Mouse (Mus musculus) spleen, adult 12 weeks (tissue): ENCODE data around the gene Hapln1.

ENCODE experiments used
- DNase-seq: peaks from one replicate; pipeline ENCODE4 v3.0.0; 2022; ENCODE audit warnings: low spot score

Gene Hapln1

GRCm38 (mm10) chr13:89539205-89539886 lies at the start of gene Hapln1:
Hapln1 (plus strand) TSS chr13:89539796.
- DNase-seq, result no peak

DNA sequence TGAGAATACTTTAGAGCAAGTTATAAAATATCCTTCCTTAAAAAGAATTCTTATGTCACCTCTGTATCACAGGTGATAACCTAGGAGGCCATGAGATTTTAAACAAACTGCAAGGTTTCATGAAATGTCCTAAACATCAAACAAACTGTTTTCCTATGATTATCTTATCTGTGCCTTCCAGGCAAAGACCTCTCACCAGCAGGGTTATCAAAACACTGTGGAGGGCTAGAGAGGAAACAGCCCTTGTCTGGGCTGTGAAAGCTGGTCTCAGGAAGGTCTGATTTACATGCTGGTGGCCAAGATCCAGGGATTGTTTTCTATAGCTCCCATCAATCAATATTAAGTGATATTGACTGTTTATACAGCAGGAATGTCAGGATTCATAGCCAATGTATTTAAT lies 46.4 kb upstream of the Hapln1 start:
- no peak for DNase-seq

DNA sequence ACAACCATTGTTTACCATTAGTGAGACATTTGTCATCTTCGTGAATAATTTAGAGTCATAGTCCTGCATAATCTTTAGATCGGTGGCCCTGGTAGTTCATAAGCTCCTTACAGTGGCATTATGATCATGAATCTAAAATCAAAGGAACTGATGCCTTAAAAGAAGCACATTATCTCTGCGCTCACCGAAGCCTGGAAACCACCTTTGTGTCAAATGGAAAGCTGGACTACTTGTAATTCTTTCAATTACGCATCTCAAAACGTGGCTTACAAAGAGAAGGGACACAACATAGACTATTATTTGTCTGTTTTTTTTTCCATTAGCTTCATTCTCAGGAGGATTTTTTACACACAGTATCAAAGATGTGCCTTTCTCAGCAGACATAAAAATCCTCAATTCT lies 45.9 kb upstream of the Hapln1 start:
- no peak for DNase-seq

- DNase-seq, result no peak
Measured at GRCm38 (mm10) chr13:89496569-89496968, 43.0 kb upstream of the Hapln1 start.

GRCm38 (mm10) chr13:89499419-89499818 lies 40.2 kb upstream of the Hapln1 start:
- no peak for DNase-seq

DNA sequence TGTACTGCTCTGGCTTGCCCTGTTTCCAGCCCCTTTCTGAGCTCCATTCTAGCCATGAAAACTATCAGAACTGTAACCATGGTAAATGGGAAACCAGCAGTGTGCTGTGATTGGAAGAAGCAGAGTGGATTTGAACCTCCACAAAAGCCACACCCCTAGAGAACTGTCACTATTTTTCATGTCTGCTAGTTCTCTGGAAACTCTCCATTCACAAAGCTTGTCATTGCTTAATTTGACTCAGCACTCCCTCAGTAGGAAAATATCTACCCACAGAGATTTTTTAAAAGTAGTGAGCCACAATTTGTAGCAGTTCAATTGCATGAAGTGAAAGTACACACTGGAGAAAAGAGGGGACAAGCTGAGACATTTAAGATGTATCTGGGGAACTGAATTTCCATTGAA lies 18.1 kb upstream of the Hapln1 start:
- no peak for DNase-seq

- no peak for DNase-seq
Measured at GRCm38 (mm10) chr13:89528716-89529115, 10.9 kb upstream of the Hapln1 start.

DNA sequence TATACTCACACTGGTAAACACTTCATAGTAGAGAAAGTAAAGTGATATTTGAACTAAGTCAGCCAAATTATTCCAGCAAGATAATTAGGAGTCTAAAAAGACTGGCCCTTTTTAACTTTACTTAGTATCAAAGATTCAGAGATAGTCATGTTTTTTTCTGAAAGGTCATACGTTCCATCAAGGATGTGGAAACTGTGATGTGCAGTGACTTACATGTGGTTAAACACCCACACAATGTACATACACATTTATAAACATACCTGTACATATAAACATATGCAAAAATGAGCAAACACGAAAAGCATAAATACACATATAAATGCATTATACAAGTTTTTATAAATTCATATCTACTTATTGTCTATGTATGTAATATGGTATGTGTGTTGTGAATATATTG lies 9.2 kb upstream of the Hapln1 start:
- DNase-seq, result no peak

DNA sequence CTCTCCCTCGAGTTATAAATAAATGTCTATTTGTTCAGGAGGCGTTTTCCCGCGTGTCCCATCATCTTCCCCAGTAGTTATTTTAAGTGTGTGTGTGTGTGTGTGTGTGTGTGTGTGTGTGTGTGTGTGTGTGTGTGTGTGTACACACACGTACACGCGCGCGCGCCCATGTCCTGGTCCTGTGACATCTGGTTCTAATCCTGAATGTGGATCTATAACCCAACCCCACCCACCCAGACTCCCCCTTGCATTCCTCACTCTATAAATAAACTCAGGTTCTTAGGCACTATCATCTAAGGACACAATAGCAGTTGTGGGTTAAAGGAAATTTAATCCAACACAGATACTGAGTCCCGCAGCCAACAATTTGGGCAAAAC lies 280 bp downstream of the Hapln1 start:
- no peak for DNase-seq

DNA sequence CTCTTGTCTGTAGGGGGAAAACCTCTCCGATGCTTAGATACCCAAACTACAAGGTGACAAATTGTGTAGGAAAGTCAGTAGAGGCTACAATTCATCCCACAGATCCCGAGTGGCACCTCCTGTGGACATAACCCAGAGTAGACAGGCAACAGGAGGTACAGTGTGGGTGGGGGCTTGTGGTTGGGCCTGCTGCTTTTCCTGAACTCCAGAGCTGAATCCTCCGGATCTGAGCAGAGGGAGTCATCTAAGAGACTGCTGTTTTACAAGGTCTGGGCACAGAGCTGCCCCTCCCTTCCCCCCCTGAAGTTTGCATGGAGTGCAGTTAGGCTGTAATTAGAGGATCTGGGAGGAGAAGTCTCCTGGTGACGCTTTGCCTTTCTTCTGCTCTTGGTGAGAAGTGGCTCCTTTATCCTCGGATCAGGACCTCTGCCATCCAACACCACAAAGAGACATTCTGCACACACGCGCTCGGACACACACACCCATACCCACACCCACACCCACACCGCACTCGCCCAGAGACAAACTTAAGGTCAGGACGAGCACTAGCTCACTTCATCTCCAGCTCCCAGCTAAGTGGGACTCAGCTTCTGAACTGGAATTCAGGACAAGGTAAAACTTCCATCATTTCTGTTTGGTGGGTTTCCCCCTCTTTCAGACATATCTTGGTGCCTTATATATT lies 846 bp downstream of the Hapln1 start:
- no peak for DNase-seq

- DNase-seq, result no peak
Measured at GRCm38 (mm10) chr13:89543003-89543402, 3.4 kb downstream of the Hapln1 start.

DNA sequence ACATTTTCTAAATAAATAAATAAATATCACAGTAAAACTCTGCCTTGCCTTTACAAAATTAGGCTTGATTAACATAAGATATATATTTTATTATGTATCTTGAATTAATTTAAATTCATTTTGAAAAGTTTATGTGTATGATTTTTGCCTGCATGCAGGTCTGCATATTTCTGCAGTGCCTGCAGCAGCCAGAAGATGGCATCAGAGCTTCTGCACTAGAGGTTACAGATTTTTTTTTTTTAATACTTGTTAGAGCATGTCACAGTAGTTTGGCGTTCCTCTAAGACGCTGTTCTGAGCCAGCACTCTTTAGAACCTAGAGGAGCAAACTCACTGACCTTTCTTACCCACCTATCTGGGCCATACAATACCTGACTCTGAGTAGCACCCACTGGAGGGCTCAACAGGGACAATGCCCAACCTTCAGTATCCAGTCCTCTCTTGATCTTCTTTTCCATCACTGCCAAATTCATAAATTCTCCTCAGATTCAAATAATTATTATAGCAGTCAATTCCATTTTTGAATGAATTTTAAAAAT lies 8.7 kb downstream of the Hapln1 start:
- DNase-seq, result no peak

GRCm38 (mm10) chr13:89549507-89549906 lies 9.9 kb downstream of the Hapln1 start:
- no peak for DNase-seq

GRCm38 (mm10) chr13:89551502-89551901 lies 11.9 kb downstream of the Hapln1 start:
- no peak for DNase-seq

- no peak for DNase-seq
Measured at GRCm38 (mm10) chr13:89564518-89564917, 24.9 kb downstream of the Hapln1 start.

- DNase-seq, result no peak
Measured at GRCm38 (mm10) chr13:89566300-89566699, 26.7 kb downstream of the Hapln1 start.

DNA sequence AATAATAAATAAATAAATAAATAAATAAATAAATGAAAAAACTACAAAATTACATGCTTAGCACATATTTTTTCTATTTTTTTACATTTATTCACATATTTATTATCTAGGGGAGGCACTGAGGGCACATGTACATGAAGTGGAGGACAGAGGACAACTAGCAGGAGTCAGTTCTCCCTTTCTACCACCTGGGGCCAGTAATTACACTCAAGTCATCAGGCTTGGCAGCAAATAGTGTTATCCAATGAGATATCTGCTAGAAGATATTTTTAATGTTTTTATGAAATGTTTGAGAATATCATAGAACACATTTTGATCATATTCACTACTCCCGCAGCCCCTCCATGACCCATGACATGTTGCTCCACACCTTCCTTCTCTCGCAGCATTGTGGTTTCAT lies 39.5 kb downstream of the Hapln1 start:
- no peak for DNase-seq

DNA sequence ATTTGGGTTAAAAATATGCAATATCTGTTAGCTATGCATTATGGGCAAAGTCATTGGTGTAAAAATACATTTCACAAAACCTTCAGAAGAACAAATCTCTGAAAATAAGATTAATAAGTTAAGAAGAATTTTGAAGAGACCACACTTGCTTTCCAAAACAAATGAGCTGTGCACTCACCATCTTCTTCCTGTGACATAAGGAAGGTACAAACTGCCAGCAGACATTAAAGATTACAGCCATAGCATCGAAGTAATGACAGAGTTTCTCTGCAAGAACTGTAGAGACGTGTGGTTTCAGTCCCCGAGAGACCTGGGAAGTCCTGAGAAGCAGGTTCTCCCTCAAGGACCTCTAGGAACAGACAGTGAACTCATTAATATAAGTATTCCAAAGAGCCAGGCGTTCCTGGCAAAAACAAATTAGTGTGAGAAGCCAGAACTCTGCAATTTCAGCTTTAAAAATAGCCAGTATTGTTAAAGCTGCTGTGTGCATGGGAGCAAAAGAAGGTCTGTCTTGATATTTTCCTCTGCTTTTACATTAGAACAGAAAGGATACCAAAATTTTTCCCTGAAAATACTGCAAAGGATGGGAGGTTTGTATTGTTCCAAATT lies 43.6 kb downstream of the Hapln1 start:
- DNase-seq, result no peak

- no peak for DNase-seq
Measured at GRCm38 (mm10) chr13:89583747-89584738, 44.4 kb downstream of the Hapln1 start.

GRCm38 (mm10) chr13:89585144-89585543 lies 45.5 kb downstream of the Hapln1 start:
- no peak for DNase-seq

DNA sequence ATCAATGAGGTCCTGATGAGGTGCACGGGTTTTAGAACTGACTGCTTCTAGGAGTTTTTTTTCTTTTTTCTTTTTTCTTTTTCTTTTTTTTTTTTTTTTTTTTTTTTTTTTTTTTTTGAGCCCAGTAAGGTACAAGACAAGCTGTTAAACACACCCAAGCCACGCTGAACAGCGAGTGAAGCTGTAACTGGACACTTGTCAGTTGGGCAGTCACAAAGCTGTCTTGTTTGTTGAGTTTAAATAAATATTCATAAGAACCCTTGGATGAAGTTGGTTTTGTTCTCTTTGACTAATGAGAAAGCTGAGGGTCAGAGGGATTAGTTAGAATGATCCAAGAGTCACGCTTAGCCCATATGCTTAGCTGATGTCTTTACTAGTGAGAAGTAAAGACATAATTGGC lies 55.5 kb downstream of the Hapln1 start:
- DNase-seq, result no peak

DNA sequence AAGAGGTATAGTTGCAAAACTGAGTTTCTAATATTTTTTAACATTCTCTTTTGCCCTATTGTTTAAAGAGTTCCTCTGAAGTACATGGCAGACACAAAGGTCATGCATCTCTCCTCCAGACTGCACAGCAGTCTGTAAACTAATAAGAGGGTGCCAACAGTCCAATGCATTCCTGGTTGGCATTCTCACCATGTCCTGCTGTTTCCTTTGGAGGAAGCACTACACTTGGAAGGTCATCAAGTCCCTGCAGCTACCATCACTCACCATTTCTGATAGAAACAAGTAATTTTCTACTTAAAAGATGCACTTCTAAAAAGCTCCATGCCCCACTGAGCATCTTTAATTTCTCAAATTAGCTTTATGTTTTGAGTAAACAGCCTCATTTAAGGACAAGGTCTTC lies 57.8 kb downstream of the Hapln1 start:
- DNase-seq, result no peak
